Mouse (Mus musculus) lung, adult 2 months (tissue): ENCODE data around the gene Fbxl8.

Experiments used
- CTCF ChIP-seq: fragments of 200-500 bp; IDR thresholded peaks from 2 replicates; pipeline ENCODE4 v1.5.1; 2011; ENCODE audit warnings: mild to moderate bottlenecking, low read length, control low read depth; ENCODE audit not compliant: insufficient read depth
- POLR2A ChIP-seq: fragments of 200-500 bp; IDR thresholded peaks from 2 replicates; pipeline ENCODE4 v1.6.1; 2011; ENCODE audit warnings: low read depth, mild to moderate bottlenecking, control low read depth, low read length, borderline replicate concordance; ENCODE audit errors: extremely low read depth

GRCm38 (mm10) chr8:105304325-105305210 lies 40.1 kb downstream of the Fbxl8 start:
- no peak for TF ChIP-seq POLR2A
- no peak for TF ChIP-seq CTCF
